Mouse (Mus musculus) kidney, embryonic 14.5 days (tissue): ENCODE data around the gene Sh3bgrl. TPM values are rescaled to one million over a fixed set of nuclear protein-coding genes. Genes with fewer than 3 reads are reported as not detected.

Experiments
- polyA plus RNA-seq: library from polyadenylated mRNA; unstranded; fragments of >200 nt; fragmentation: Nextera tagmentation; extraction: Ambion mirVana; gene quantifications from 2 replicates; pipeline ENCODE4 v1.2.1, GENCODE M21; 2014

Sh3bgrl gene
- polyA plus RNA-seq, 1 experiment from 2014 or later = 145 TPM

Other genes with a start within 250 kb of the Sh3bgrl start
- 29.5 and 50.5 TPM in 2 replicates for gene Hmgn5, start 82.0 kb upstream of the Sh3bgrl start, polyA plus RNA-seq
- gene Gm6377, start 101.4 kb downstream of the Sh3bgrl start, polyA plus RNA-seq = 0.11 and 0.22 TPM in 2 replicates